Mouse (Mus musculus) thymus, postnatal 14 days (tissue): Measurements from ENCODE around the gene Bean1.
"Not testable (repeated sequence)": the region's sequence is repeated elsewhere in the genome, so short reads cannot be mapped to it uniquely, and the experiment has no call there.

Source experiments
- DNase-seq: peaks from one replicate; pipeline ENCODE4 v3.0.0; 2021

Bean1 gene

DNA sequence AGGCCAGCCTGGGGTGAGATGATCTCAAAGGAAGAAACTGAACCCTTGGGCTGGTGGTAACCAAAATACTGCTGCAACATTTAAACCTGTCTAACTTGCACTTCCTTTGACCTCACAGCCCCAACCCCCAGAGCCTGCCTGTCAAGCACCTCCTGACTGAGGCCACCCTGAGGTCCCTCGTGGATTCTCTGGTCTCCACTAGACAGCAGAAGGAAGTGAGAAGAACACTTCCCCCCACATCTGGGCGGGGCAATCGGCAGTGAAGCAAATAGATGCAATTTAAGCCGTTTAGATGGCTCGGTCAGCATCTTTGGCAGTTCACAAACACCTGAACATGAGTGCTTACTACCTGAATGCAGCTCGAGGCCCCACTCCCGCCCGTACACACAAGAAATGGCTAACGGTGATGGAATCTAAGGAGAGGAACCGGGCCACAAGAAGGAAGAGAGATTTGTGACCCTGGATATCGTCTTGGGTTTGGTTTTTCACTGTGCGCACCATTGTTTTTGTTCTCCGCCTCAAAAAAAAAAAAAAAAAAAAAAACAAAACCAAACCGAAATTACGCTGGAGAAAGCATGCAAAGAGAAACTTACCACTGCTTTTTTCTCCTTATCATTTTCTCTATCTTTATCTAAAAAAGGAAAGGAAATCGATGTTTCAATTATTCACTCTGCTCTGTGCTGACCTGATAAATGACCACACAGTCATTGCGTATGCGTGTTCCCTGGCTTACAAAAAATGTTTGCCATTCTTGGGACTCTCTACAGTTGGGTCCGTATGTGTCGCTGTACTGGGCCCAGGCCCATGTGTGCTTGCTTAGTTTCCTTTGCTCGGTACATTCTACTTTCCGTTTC lies 77.0 kb downstream of the Bean1 start:
- peak; percentile 59 for DNase-seq

DNA sequence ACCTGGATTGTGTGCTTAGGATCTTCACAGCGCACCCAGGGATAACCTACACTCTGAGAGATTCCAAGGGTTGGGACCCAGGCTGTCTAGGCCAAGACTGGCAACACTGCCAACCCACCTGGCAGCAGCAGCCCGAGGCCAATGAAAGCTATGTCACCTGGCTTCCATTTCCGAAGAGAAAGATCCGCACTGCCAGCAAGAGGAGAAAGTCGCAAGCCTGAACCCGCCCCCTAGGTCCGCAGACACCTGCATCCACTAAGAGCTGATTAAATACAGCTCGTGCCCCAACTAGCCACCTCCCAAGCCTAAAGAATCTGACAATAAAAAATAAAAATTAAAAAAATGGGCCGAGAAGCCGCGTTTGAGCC lies 77.7 kb downstream of the Bean1 start:
- peak; percentile 59 for DNase-seq

DNA sequence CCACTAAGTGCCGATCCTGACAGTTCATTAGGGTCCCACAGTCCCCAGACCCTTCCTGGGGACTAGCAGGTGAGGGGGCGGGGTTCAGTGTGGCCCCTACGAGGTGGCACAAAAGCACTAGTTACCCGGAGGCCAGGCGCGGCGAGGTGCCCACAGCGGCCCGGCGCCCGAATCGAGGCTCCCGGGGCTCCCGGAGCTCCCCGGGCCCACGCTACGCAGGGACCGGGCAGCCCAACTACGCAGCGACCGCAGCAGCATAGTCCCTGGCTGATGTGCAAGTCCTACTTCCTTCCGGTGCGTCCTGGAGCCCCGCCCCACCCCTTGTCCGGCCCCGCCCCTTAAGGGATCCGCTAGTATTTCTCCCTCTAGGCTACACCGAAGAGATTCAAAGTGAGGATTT lies 78.0 kb downstream of the Bean1 start, which contains the start of gene Tk2:
Gene Tk2, minus strand, starts transcription at position 283 of the 400 bp plus-strand sequence.
- DNase-seq = peak; percentile 85

DNA sequence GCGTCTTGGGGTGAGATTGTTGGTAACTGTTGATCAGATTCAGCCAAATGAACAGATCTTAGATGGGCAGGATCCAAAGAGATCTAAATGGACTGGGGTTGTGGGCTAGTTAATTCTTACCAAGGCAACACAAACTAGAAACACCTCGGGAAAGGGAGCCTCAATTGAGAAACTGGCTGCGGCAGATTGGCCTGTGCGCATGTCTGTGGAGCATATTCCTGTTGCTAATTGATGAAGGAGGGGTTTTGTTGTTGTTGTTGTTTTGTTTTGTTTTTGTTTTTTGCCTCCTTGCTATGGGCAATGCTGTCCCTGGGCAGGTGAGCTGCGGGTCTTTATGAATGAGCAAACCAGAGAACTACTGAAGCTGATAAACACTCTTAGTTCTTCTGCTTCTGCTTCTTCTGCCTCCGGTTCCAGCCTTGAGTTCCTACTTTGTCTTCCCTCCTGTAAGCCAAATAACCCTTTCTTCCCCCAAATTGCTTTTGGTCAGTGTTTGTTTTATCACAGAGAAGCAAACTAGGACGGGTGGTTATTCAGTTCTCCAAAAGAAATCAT lies 79.3 kb downstream of the Bean1 start:
- no peak for DNase-seq

DNA sequence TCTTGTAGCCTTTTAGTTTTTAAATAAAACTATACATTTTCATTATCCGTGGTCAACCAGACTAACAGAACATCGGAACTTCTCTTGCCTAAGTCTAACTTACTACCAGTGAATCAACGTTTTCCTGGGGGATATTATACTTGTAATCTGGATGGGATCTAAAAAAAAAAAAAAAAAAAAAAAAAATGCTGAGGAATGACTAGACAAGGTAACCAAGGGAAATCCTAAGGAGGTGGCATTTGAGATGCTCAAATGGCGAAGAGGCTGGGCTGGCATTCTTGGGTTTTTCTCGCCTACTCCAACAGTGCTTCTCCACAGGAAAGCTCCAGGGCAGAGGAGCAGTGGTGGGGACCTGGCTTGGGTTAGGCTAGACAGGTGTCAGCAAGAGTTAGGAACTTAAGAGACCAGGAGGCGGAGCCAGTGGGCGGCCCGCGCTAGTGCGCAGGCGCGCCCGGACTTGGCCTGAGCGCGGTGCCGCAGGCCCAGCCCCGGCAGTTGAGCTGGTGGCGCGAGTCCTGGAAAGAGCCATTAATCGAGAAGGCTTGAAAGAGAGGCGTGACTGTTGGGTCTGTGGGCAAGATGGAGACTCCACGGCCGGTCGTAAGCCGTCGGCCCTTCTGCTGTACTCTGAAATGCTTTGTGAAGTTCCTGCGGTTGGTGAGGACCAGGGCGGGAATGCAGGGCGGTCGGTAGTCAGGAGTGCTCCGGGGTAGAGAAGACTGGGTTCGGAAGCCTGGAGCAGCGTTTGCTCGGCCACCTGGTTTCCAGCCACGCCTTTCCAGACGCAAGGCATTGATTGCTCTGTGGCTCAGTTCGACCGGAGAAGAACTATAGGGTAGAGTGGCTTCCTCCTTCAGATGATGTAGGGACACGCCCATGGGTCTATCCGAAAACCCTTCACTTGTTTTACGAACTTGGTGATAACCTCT lies 80.5 kb downstream of the Bean1 start, which contains the start of gene Cklf:
Gene Cklf, plus strand, starts transcription at position 423 of the 929 bp plus-strand sequence.
- peak; percentile 89 for DNase-seq

DNA sequence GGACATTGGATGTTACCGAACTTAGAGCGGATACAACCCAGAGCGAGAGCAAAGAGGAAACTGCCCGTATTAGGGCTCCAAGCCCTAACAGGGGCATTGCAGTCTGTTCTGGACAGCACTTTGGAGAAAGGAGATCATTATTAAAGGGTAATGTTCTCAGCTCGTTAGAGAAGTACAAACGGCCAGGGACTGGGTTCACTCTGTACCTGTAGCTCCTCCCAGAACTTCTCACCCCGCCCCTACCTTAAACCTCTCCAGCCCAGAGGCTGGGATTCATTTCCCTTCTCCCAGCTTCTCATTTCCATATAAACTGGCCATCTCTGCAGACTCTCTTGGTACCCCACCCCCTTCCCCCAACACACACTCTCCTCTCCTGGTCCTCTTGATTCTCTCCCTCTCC lies 81.2 kb downstream of the Bean1 start:
- DNase-seq = peak; percentile 24

DNA sequence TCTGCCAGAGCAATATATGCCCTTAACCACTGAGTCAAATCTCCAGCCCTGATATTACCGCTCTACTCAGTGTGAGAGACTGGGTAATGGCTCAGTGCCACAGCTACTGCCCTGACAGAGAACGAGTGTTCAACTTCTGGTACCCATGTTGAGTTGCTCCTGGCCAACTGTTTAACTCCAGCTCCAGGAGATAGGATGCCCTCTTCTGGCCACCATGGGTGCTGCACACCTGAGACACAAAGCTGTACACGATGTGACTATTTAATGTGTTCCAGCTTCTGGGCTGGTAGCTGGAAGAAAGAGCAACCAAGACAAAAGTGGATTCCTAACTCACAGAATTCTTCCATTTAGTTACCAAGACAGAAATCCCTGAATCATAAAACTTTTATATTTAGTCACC lies 82.8 kb downstream of the Bean1 start:
- peak; percentile 64 for DNase-seq

DNA sequence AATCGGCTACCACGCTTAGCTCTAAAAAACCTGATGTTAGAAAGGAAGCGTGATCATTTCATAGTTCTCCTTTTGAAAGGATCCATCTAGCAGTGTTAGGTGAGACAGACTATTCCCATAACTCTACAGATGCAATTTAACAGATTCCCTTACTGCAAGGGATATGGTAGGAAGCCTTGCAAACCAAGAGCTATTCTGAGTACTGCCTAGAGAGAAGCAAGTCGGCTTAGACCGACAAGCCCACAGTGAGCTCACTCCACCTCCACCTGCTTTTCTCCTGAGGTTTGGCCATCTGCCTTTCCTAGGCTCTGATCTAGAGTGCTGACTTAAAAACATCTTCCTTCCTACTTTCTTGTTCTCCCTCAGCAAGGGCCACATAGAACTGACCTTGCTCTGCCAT lies 91.6 kb downstream of the Bean1 start:
- not testable (repeated sequence) for DNase-seq

DNA sequence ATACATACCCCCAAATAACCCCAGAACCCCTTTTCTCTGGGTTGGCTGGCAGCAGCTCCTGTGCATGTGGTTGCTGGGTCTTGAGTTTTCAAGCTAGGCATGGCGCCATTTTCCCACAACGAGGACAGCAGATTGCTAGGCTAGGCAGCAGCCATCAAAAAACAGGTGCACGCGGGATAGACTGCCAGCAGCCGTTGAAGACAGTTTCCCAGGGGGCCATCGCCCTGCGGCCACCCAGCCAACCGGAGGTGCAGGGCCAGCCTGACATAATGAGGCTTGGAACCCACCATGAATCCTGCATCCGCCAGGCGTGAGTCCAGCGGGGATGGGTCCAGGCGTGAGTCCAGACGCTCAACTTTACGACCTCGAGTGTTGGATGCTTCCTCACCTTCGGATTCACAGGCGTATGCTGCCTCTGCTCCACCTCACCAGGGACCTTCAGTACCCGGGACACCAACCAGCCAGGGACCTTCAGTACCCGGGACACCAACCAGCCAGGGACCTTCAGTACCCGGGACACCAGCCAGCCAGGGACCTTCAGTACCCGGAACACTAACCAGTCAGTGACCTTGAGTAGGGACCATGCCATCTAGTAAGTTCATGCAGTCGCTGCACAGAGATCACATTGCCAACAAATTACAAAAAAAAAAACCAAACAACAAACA lies 94.2 kb downstream of the Bean1 start:
- DNase-seq = not testable (repeated sequence)

DNA sequence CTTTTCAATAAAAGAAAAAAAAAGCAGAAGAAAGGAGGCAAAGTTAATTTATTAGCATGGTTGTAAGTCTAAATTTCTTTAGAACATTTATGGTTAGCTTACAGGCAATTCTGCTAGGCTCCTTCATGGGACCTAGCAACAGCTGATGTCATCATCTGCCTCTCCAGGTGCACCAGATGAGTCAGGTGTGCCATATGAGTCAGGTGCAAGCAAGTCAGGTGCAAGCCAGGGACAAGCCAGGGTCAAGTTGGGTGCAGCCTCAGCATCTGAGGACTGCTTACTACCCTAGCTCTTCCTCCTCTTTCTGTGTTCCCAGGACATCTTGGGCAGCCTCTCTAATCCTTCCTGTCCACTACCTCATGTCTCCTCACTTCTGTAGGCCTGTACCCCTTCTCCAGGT lies 98.1 kb downstream of the Bean1 start:
- no peak for DNase-seq
